Mouse (Mus musculus) fibroblast of lung, adult 2 months (primary cell): ENCODE results near the gene Cfap299.
"Not testable (repeated sequence)": the region's sequence is repeated elsewhere in the genome, so short reads cannot be mapped to it uniquely, and the experiment has no call there.

Experiments
- DNase-seq: peaks from one replicate; pipeline ENCODE4 v3.0.0-alpha.2; 2011; ENCODE audit warnings: low read depth

Gene Cfap299

DNA sequence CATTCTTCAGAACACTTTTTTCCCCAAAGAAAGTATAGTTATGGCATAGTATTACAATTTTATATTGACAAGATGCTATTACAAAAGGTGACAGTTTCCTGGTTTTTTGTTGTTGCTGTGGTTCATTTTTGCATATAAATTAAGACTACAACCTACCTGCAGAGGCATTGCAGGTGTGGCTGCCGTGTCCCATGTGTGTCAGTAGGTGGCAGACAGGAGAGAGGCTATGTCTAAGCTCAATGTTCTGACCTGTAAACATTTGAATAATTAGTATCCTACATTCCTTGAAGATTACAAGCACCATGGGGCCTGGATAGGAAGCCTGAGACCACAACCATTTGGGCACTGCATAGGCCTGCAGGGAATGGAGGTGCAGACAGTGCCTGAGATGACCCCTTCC is 212.2 kb downstream of the Cfap299 start:
- no peak for DNase-seq

- no peak for DNase-seq
Observed at GRCm38 (mm10) chr5:98550285-98550684, 221.2 kb downstream of the Cfap299 start.

- DNase-seq: peak; percentile 19
Observed at GRCm38 (mm10) chr5:98550873-98551272, 221.8 kb downstream of the Cfap299 start.

DNA sequence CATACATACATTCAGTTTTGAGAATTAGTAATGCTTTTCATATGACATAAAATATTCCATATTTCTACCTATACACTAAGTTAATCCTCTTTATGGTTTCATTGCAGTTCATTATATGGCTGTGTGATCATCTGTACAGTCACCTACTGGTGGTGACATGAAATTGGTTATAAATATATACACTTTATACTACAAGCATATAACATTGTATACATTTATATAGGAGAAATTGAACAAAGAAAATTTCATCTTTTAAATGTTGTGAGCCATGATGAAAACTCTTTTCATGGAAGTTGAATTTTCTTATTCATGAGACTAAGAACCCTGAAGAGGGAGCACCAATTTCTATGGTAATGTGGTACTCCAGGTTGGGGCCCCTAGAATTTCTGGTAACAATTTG is 223.3 kb downstream of the Cfap299 start, which contains the start of gene Gm11111:
Gm11111 (plus strand) TSS at position 301 of the 400 bp plus-strand sequence.
- DNase-seq: no peak

DNA sequence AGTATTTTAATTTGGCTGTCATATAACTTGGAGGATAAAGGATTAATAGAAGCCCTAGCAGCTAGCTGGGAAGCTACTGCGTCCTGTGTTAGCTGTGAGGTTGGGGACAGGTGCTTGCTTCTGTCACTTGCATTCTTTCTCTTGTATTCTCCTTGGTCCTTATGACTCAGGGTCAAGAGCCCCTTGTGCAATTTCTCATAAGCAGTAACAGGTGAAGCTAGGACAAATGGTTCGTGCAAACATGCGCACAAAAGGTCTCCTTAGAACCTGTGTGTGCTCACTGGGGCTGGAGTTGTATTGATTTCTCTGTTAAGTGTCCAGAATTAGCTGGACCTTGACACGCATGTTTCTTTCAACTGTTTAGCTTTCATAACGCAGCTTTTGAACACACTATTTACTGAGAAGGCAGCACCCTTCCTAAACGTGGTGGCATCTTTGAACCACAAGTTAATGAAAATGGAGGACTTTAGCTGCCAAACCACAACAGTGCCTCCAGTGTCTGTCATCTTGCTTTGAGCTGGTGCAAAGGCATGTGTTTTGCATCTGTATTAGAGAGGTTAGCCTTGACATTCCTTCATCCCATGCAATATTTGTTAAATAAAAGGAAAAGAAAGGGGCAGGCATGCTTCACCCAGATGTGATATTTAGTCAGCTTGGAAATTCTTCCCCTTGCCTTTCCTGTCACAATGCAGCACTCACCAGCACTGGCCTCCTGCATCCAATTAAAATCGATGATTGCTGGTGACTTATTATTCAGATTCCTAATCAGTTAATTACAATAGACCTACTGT is 223.9 kb downstream of the Cfap299 start:
- no peak for DNase-seq

- no peak for DNase-seq
Observed at GRCm38 (mm10) chr5:98561301-98561700, 232.2 kb downstream of the Cfap299 start.

DNA sequence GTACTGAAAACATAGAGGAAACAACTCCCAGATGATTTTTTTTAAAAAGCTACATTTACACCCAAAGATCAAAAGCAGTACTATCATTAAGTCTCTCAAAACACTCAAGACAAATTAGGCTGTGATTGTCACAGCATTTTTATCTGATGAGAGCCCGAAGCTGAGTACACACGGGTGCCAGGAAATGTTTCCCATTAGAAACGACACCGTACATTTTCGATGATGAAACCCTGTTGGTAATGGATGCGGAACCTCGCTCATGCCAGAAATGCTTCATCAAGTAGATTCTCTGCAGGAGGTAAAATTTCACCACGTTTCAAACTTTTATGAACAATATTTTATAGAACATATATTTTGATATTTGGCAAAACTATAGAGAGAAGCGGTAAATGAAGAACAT is 233.7 kb downstream of the Cfap299 start:
- DNase-seq: no peak

GRCm38 (mm10) chr5:98563801-98564200 is 234.7 kb downstream of the Cfap299 start:
- DNase-seq: no peak

DNA sequence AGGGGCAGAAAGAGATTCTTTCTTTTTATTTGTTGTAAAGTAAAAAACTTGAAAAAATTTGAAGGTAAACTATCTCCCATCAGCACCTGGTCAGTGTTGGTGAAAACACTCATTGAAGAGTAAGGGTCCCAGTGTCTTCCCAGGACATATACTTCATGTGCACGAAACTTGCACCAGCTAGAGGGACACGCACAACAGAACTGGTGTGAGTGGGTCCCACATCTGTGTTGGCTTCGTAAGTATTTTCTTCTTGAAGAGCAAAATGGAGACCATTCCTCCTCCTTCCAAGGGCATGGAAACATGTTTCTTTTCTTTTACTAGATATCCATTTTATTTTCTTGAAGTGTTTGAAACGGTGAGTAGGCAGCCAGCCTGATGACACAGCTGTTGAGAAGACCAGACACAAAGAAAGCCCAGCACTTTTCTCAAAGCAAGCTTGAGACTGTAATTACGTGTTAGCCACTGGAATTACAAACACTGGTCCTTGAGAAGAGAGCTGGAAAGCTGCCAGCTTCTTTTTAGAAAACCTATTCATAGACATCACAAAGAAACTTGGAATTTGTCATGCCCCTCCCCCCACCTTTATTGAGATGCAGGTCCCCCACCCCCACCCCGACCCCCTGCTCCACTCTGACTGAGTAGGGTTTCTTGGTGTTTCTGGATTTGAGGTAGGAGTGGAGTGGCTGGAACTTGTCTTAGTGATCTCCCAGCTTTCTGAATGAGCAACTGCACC is 237.5 kb downstream of the Cfap299 start:
- no peak for DNase-seq

GRCm38 (mm10) chr5:98568481-98568880 is 239.4 kb downstream of the Cfap299 start:
- no peak for DNase-seq

DNA sequence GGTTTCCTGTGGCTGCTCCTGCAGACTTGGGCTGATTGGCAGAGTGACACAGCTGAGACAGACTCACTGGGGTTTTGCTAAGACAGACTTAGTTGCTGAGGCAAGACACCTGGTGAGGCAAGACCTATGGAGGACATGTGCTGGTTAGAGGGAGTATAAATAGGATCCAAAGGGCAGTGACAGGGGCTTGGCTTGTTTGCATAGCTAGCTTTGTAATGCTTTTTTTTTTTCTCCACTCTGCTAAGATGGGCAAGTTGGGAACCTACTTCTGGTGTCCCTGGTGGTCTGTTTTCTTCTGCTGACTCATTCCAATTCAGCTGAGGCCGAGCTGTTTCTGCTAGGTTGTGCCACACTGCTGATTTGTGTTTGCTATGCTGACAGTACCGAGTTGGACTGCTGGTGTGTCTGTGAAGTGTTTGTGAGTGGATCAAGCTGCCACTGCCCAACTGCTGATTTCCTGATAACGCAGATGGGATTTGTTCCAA is 240.0 kb downstream of the Cfap299 start:
- no peak for DNase-seq

- no peak for DNase-seq
Observed at GRCm38 (mm10) chr5:98572392-98572791, 243.3 kb downstream of the Cfap299 start.

- no peak for DNase-seq
Observed at GRCm38 (mm10) chr5:98574711-98575470, 245.8 kb downstream of the Cfap299 start.

DNA sequence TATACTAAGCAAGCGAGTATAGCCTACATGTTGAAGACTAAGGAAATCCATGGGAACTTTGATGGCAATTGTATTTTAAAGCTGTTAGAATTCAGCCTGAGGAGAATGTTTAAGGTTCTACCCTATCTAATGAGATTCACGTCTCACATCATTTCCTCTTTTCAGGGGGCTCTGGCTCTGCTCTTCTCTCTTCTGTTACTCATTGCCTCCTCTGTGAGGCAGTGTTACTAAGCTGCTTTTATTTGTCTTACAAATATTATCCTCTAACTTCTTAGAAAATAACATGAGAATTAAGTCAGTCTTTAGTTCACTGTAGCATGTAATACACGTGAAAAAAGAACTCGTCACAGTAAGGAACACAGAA is 246.3 kb downstream of the Cfap299 start:
- no peak for DNase-seq

- not testable (repeated sequence) for DNase-seq
Observed at GRCm38 (mm10) chr5:98576538-98576937, 247.4 kb downstream of the Cfap299 start.

- no peak for DNase-seq
Observed at GRCm38 (mm10) chr5:98578398-98578797, 249.3 kb downstream of the Cfap299 start.

- DNase-seq: no peak
Observed at GRCm38 (mm10) chr5:98580811-98581210, 251.7 kb downstream of the Cfap299 start.

DNA sequence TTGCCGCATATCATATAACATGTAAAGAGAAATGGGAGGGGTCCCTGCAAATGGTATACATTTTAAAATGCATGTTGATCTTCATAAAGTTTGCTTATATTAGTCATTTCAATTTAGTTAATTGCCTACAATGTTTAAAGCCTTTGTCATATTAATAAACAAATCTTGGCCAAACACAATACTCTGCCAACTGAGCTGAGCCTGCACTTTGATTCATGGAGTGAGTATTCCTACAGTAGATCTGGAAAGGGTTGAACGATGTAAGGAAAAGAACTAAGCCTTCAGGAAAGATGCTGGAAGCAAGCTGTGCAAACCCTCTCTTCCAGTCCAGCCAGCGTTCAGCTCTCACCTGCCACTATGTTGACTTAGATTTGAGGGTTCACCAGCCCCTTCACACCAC is 252.9 kb downstream of the Cfap299 start:
- DNase-seq: no peak

- no peak for DNase-seq
Observed at GRCm38 (mm10) chr5:98585915-98586314, 256.8 kb downstream of the Cfap299 start.

- no peak for DNase-seq
Observed at GRCm38 (mm10) chr5:98613511-98613910, 284.4 kb downstream of the Cfap299 start.

GRCm38 (mm10) chr5:98616902-98617301 is 287.8 kb downstream of the Cfap299 start:
- no peak for DNase-seq

- no peak for DNase-seq
Observed at GRCm38 (mm10) chr5:98617416-98617815, 288.3 kb downstream of the Cfap299 start.
